11 mouse cellular contexts compared by ENCODE assay signal in genomic region chr13:40757995-40758394, GRCm38 (mm10). TPM values are rescaled to one million over a fixed set of nuclear protein-coding genes. Genes with fewer than 3 reads are reported as not detected.
DNase-seq lines count a peak whose midpoint lies in the region; ATAC-seq and TF ChIP-seq lines count a peak whose summit lies in the region.
"Had no signal": no experiment of that assay in that cellular context is flagged by ENCODE, and none has a peak within 500 bp of the region (broad histone marks: within the 10 kb centered on the region; RNA-seq: fewer than 3 reads in every experiment).

No protein-coding gene starts in this region.

- H3K27ac ChIP-seq in lung, embryonic 14.5 days (ENCODE audit: low read depth) = no peak overlapping the region
- no peak overlapping the region for H3K27ac ChIP-seq in kidney, embryonic 16.5 days (ENCODE audit: low read length)

- peak; percentile 55 for TF ChIP-seq CTCF in lung, embryonic 14.5 days (IDR thresholded peaks at IDR 0.05; ENCODE audit: low read depth)
- TF ChIP-seq CTCF in Patski (IDR thresholded peaks at IDR 0.05) = peak; percentile 38

- no peaks in the 10 kb centered on the region for H3K4me1 ChIP-seq in lung, embryonic 14.5 days (ENCODE audit: insufficient read depth)
- H3K4me1 ChIP-seq in kidney, embryonic 16.5 days (ENCODE audit: insufficient read depth, low read length) = no peaks in the 10 kb centered on the region

- intact Hi-C loops in heart, postnatal 14 days (cut with DNase I) = no loop called here

- H3K9me3 ChIP-seq in lung, embryonic 14.5 days (ENCODE audit: low read depth, low read length) = no peaks in the 10 kb centered on the region
- no peaks in the 10 kb centered on the region for H3K9me3 ChIP-seq in kidney, embryonic 16.5 days (ENCODE audit: low read length)

- H3K4me2 ChIP-seq in lung, embryonic 14.5 days = no peak overlapping the region
- H3K4me2 ChIP-seq in kidney, embryonic 16.5 days (replicated peaks; ENCODE audit: low read depth, low read length) = no peak overlapping the region

- peak; percentile 7 for DNase-seq in heart, adult 8-10 months (ENCODE audit: low spot score)
- DNase-seq in heart, postnatal 14 days = no peak
- peak; percentile 84 for DNase-seq in lung, embryonic 14.5 days
- no peak for DNase-seq in lung, adult 18-20 months
- DNase-seq in Patski (ENCODE audit: low read depth, low spot score) = no peak
- peak; percentile 30 for DNase-seq in naive thymus-derived CD4-positive, alpha-beta T cell, adult 2 months (ENCODE audit: low read depth)
- DNase-seq in testis, postnatal 14 days (ENCODE audit: low spot score) = no peak
- DNase-seq: gastrocnemius, postnatal 14 days; right cerebral cortex, postnatal 25 days; thymus, postnatal 4 days had no signal

- H3K9ac ChIP-seq in lung, embryonic 14.5 days = no peak overlapping the region
- no peak overlapping the region for H3K9ac ChIP-seq in kidney, embryonic 16.5 days (replicated peaks; ENCODE audit: low read length)

- POLR2A ChIA-PET in Patski (lab: Charles Lee) = no interaction called here

- ATAC-seq in lung, embryonic 14.5 days (ENCODE audit: insufficient read depth) = no peak
- no peak for ATAC-seq in Patski
- no peak for ATAC-seq in kidney, embryonic 16.5 days (ENCODE audit: low FRiP score, low TSS enrichment)

- H3K27me3 ChIP-seq in lung, embryonic 14.5 days (ENCODE audit: insufficient read depth, low read length) = no peaks in the 10 kb centered on the region
- H3K27me3 ChIP-seq in Patski = no peaks in the 10 kb centered on the region
- no peaks in the 10 kb centered on the region for H3K27me3 ChIP-seq in kidney, embryonic 16.5 days (ENCODE audit: insufficient read depth, low read length)

- H3K4me3 ChIP-seq in lung, embryonic 14.5 days (ENCODE audit: low read depth, low read length) = no peak overlapping the region
- H3K4me3 ChIP-seq in kidney, embryonic 16.5 days (ENCODE audit: low read length) = no peak overlapping the region

- CTCF ChIA-PET in Patski (lab: Charles Lee) = interaction anchor here (1.1 to 3.1 kb wide), 6 partner anchors 9 to 1318 kb away, joined by 3 to 12 read pairs (median 7); no protein-coding TSS in a partner anchor

- in situ Hi-C loops in Patski (cut with MboI; ENCODE audit: low pct_unique_long_range_greater_than_20kb) = loop anchor here (5.0 to 25.0 kb wide), 3 partner anchors 1571 to 1896 kb away; no protein-coding TSS in a partner anchor

- no peaks in the 10 kb centered on the region for H3K36me3 ChIP-seq in lung, embryonic 14.5 days (ENCODE audit: insufficient read depth)
- no peaks in the 10 kb centered on the region for H3K36me3 ChIP-seq in kidney, embryonic 16.5 days (ENCODE audit: insufficient read depth, low read length)

RNA-seq across cellular contexts. Expression of gene Tfap2a, which starts 19.8 kb away (rescaled TPM):
- total RNA-seq in heart, adult 8-10 months (2022) = under 1 TPM in 3 of 4 experiments, not detected in 1; 0.09 to 0.19 (median 0.16) TPM
- total RNA-seq in heart, postnatal 14 days (2021) = under 1 TPM; 0.22 to 0.26 TPM
- polyA plus RNA-seq in lung, embryonic 14.5 days (2014; fragmentation: Nextera tagmentation; extraction: Ambion mirVana) = 0.11 and 0.19 TPM in 2 replicates
- 57.2 TPM for polyA plus RNA-seq in Patski (2021)
- 2.4 and 3.2 TPM in 2 replicates for polyA plus RNA-seq in kidney, embryonic 16.5 days (2015; fragmentation: Nextera tagmentation; extraction: Ambion mirVana)
- total RNA-seq: gastrocnemius, postnatal 14 days had no signal

Comparison
In these comparisons a context has a peak if more than half of its experiments do, and no peak if none do; other contexts are left out.
1. DNase-seq: peak in heart, adult 8-10 months (single experiment), lung, embryonic 14.5 days (single experiment) and naive thymus-derived CD4-positive, alpha-beta T cell, adult 2 months (single experiment); none in heart, postnatal 14 days (0 of 2), lung, adult 18-20 months (0 of 2), Patski (single experiment) and testis, postnatal 14 days (single experiment).
2. RNA of gene Tfap2a, which starts 19.8 kb away (polyA plus RNA-seq): 57.2 TPM in Patski (single experiment); 2.4 to 3.2 TPM in kidney, embryonic 16.5 days and 0.11 to 0.19 TPM in lung, embryonic 14.5 days; every median in the first group is over 10 times any median in the second.